Mouse (Mus musculus): Measurements from ENCODE around the gene Mfap5. TPM values are rescaled to one million over a fixed set of nuclear protein-coding genes. Genes with fewer than 3 reads are reported as not detected.
"Not testable (repeated sequence)": the region's sequence is repeated elsewhere in the genome, so short reads cannot be mapped to it uniquely, and the experiment has no call there.

Mfap5 gene
- total RNA-seq, 2 experiments from 2014 or later = 0.33 to 0.63 TPM

- Histone ChIP-seq H3K27ac (peak overlapping the region; percentile 32; the same call in 1 of the 2 replicates), H3K4me3 (peak overlapping the region; percentile 48)
- no peak for TF ChIP-seq CTCF (IDR thresholded peaks at IDR 0.05)
- intact Hi-C loops (cut with DNase I) = no loop called here
- DNase-seq (ENCODE audit: extremely low spot score in 1 of 2, low spot score in 2 of 2) = peak; percentile 48 to 56
These were observed 14.1 kb upstream of the Mfap5 start for GRCm38 (mm10) chr6:122491557-122491956.

DNA sequence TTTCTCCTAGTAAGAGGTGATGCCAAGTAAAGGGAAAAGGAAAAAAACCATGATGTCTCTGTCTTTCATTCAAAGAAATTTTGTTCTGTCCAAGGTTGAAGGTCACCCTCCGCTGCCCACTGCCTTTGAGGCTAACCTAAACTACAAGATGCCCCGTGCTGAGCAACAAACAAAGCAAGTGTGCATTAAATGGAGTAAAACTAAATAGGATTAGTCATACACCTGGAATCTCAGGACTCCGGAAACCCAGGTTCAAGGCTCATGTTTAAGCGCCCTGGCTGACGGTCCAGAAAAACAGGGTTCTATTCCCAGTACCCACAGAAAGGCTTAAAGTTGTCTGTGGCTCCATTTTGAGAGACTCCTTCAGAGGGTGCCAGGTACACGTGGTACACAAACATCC, 13.2 kb upstream of the Mfap5 start:
- TF ChIP-seq CTCF (IDR thresholded peaks at IDR 0.05) = no peak
- Histone ChIP-seq H3K4me3 (no peak overlapping the region), H3K27ac (no peak overlapping the region)
- intact Hi-C loops (cut with DNase I) = no loop called here
- DNase-seq (ENCODE audit: extremely low spot score in 1 of 2, low spot score in 2 of 2) = no peak

GRCm38 (mm10) chr6:122493799-122494472, 11.7 kb upstream of the Mfap5 start:
- H3K27ac ChIP-seq = no peak overlapping the region

DNA sequence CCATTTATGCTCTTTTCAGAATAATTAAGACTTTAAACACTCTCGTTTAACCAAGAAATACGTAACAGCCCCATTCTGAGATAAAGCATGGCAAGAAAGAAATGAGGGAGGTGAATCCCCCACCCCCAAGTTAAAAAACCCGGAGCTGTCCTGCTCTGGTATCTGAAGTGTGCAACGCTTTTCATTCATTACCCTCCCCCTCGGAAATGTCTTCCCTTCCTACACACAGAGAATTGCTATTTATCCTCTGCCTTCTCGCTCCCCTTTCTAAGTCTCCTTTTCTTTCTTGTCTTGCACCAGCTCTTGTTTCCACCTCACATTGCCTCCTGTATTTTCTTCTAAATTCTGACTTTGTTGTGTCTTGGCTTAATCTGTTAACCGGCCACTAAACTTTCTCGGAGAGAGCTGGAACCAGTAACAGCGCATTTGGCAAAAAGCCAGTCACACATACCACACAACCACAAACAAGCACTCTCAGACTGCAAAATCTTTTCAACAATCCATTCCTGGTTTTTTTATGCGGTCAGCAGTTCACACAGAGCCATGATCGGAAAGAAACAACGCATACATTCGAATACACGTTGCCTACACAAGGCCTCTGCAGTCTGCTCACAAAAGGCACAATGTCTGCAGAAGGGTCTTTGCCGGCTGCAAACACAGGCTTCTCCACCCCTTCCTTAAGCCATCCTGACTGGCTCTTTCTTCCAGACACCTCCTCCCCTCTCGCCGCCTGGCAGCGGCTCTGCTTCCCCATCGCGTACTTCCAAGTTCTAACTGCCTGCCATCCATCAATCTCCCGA, 10.4 kb upstream of the Mfap5 start:
- intact Hi-C loops (cut with DNase I) = loop anchor here (1.0 to 5.0 kb wide), 3 partner anchors 24 to 163 kb away; no protein-coding TSS in a partner anchor
- TF ChIP-seq CTCF (IDR thresholded peaks at IDR 0.05) = no peak
- DNase-seq (ENCODE audit: extremely low spot score in 1 of 2, low spot score in 2 of 2) = peak; percentile 17 to 20
- Histone ChIP-seq H3K27ac (peak overlapping the region; percentile 21), H3K4me3 (peak overlapping the region; percentile 6; the same call in 1 of the 2 replicates)

More at GRCm38 (mm10) chr6:122493799-122494472, 11.7 kb upstream of the Mfap5 start:
- H3K4me3 ChIP-seq = no peak overlapping the region
- intact Hi-C loops (cut with DNase I) = no loop called here
- DNase-seq (ENCODE audit: extremely low spot score in 1 of 2, low spot score in 2 of 2) = no peak
- TF ChIP-seq CTCF (IDR thresholded peaks at IDR 0.05) = no peak

- intact Hi-C loops (cut with DNase I) = loop anchor here (2.0 to 5.0 kb wide), 3 partner anchors 66 to 164 kb away; no protein-coding TSS in a partner anchor
These were observed 9.1 kb upstream of the Mfap5 start for GRCm38 (mm10) chr6:122496501-122496900.

GRCm38 (mm10) chr6:122498661-122499060, 7.0 kb upstream of the Mfap5 start, which contains the start of gene Rimklb:
Gene Rimklb (minus strand): TSS chr6:122498761.
- Histone ChIP-seq H3K4me3 (no peak within 1 kb of the TSS), H3K27ac (no peak within 1 kb of the TSS)
- DNase-seq (ENCODE audit: extremely low spot score in 1 of 2, low spot score in 2 of 2) = no peak
- no peak for TF ChIP-seq CTCF (IDR thresholded peaks at IDR 0.05)
- intact Hi-C loops (cut with DNase I) = loop anchor here (5.0 kb wide), 2 partner anchors 96 to 166 kb away; no protein-coding TSS in a partner anchor

More at GRCm38 (mm10) chr6:122496501-122496900, 9.1 kb upstream of the Mfap5 start:
- H3K27ac ChIP-seq = no peak overlapping the region
- peak; percentile 93 for TF ChIP-seq CTCF (IDR thresholded peaks at IDR 0.05)
- no peak overlapping the region for H3K4me3 ChIP-seq
- no peak for DNase-seq (ENCODE audit: extremely low spot score in 1 of 2, low spot score in 2 of 2)

GRCm38 (mm10) chr6:122505041-122505440, 604 bp upstream of the Mfap5 start:
- DNase-seq (ENCODE audit: extremely low spot score in 1 of 2, low spot score in 2 of 2) = no peak
- Histone ChIP-seq H3K27ac (no peak overlapping the region), H3K4me3 (no peak overlapping the region)
- intact Hi-C loops (cut with DNase I) = no loop called here
- TF ChIP-seq CTCF (IDR thresholded peaks at IDR 0.05) = no peak

GRCm38 (mm10) chr6:122508494-122508893, 2.8 kb downstream of the Mfap5 start:
- Histone ChIP-seq H3K27ac (no peak overlapping the region), H3K4me3 (no peak overlapping the region)
- DNase-seq (ENCODE audit: extremely low spot score in 1 of 2, low spot score in 2 of 2) = no peak
- TF ChIP-seq CTCF (IDR thresholded peaks at IDR 0.05) = no peak
- intact Hi-C loops (cut with DNase I) = no loop called here

DNA sequence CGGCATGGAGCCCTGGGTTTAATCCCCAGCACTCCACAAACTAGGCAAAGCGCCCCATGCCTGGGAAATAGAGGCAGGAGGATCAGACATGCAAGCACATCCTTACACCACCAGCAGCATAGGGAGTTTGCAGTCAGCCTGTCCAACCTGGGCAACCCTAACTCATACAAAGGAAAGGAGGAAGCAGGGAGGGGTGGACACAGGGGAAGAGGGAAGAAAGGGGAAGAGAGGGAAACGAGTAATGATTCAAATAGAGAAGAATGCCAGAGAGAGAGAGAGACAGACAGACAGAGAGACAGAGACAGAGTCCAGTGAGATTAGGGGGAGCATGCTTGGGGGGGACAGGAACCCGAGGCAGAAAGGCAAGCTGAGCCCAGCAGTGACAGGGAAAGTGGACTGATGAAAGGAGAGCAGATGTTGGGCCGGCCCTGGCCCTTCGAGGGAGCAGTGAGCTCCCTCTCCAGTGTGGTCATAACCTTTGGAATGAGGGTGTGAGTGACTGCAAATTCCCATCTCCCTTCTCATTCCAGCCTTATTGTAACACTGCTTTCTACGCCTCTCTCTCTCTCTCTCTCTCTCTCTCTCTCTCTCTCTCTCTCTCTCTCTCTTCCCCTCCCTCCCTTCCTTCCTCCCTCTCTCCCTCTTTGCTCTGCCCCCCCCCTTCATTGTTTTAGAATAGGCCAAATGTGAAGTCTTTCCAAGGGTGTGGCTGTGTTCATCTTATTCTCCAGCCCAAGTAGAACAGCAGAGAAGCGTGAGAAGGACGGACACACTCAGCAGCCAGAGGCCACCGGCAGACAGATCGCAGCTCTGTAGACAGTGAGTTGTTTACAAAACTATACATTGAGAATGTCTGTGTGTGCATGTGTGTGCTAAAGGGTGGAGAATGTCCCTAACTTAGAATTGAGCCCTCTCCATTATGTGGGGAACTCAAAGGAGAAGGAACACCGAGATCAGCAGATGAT, 7.6 kb downstream of the Mfap5 start:
- no peak for DNase-seq (ENCODE audit: extremely low spot score in 1 of 2, low spot score in 2 of 2)
- intact Hi-C loops (cut with DNase I) = no loop called here
- H3K4me3 ChIP-seq = no peak overlapping the region
- no peak overlapping the region for H3K27ac ChIP-seq
- TF ChIP-seq CTCF (IDR thresholded peaks at IDR 0.05) = no peak

- Histone ChIP-seq H3K4me3 (no peak overlapping the region), H3K27ac (no peak overlapping the region)
- intact Hi-C loops (cut with DNase I) = no loop called here
- no peak for DNase-seq (ENCODE audit: extremely low spot score in 1 of 2, low spot score in 2 of 2)
- TF ChIP-seq CTCF (IDR thresholded peaks at IDR 0.05) = no peak
These were observed 8.7 kb downstream of the Mfap5 start for GRCm38 (mm10) chr6:122514312-122514711.

- DNase-seq (ENCODE audit: extremely low spot score in 1 of 2, low spot score in 2 of 2); H3K4me3 ChIP-seq; intact Hi-C loops (cut with DNase I): not testable (repeated sequence)
These were observed 10.1 kb downstream of the Mfap5 start for GRCm38 (mm10) chr6:122515762-122516161.

More at GRCm38 (mm10) chr6:122515762-122516161, 10.1 kb downstream of the Mfap5 start:
- H3K27ac ChIP-seq = not testable (repeated sequence)

All from left cerebral cortex, adult 2 months (tissue).